Mouse (Mus musculus): ENCODE measurements at regions not wholly inside any gene's neighbourhood (a gene's known extent, or its start where the extent isn't known, plus 50 kb on each side); places are given as distances from the start of the nearest gene placed in this dataset.
"Not testable (repeated sequence)": the region's sequence is repeated elsewhere in the genome, so short reads cannot be mapped to it uniquely, and the experiment has no call there.

DNA sequence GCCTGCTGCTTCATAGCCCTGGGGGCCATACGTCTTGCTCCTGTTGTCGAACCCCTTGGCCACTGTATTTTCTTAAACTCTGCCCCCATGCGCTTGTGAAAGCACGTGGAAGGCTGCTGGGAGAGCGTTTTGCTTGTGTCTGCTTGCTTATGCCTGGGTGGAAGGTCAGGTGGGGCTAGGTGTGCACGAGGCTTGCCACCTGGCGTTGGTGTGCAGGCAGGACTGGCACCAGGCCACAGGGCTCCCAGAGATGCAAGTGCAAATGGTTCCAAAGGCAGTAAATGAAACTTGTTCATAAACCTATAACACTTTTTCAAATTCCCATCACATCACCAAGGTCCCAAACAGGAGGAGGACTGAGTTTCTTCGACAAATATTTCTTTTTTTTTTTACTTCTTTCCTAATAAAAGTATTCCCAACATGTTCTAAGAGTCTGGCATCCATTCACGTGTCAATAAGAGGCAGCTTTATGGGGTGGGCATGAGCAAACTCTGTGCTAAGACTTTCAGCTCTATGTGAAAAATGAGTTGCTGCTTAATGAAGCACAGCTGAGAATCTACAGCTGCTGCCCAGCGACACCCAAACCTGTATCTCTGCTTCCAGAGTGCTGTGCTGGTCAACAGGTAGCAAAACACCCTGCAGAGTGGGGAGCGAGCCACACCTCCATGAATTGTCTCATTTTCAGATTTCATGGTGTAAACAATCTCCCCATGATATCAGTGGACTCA, 116.0 kb upstream of the Gmds start:
- no peak for DNase-seq (ENCODE audit: extremely low spot score)

DNA sequence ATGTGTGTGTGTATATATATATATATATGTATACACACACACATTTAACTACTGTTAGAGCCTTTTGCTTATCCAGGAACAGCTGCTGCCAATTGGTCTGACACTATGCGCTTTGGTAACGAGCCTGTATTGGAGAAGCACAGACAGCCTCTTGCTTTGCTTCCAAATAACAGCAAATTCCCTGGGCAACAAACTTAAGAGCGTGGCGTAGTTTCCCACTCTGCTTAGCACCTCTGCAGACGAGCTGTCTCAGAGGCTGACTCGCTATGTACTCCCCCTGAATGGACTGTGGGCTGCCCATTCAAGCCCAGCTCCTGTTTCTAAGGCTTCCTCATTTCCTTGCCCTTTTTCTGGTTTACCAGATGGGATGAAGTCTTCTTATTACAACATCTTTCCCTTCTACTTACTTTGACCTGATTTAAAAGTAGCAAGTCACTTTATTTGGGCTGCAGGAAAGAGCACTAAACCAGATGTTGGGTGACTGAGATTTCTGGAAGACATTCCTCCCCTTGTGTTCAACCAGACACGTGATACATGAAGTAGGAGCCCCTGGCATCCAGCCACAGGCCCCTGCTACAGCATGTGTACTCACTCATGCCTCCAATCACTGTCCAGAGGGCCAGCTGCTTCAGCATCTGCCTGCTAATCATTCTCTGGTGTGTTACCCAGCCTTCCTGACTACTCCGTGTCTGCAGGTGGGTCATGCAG, 111.3 kb upstream of the Gmds start:
- DNase-seq (ENCODE audit: extremely low spot score): no peak

DNA sequence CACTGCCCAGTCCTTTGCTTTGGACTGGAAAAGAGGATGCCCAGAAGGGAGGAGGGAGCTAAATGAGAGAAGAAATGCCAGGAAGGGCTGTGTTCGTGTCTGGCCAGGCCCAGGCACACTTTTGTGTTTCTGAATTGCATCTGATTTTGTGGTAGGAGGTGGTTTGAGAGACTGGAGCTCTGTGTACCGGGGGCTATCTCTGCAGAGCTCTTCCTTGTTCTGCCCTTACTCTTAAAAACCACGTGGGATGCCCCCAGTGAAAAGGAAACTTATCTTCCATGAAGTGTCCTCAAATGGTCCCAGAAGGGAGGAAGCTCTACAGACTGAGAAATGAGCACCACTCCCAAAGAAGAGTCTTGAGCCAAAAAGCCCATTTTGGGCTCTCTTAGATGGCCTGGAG, 106.0 kb upstream of the Gmds start:
- no peak for DNase-seq (ENCODE audit: extremely low spot score)

DNA sequence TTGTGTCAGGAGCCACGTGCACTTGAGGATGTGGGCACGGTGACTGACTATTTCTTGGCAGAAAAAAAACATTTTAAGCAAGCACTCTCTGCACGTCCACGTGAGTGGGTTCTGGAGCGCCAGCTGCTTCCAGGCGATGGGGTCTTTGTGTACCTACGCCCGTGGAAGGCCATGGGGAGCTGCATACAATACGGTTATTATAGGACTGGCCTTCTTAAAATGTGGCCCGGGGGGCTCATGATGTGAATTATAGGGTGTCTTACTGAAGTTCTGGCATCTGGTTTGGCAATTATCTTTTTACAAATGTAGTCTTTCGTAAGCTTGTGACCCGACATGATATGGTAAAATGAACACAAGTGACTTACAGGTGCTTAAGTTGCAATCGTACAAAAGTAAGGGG, 103.5 kb upstream of the Gmds start:
- DNase-seq (ENCODE audit: extremely low spot score): no peak

DNA sequence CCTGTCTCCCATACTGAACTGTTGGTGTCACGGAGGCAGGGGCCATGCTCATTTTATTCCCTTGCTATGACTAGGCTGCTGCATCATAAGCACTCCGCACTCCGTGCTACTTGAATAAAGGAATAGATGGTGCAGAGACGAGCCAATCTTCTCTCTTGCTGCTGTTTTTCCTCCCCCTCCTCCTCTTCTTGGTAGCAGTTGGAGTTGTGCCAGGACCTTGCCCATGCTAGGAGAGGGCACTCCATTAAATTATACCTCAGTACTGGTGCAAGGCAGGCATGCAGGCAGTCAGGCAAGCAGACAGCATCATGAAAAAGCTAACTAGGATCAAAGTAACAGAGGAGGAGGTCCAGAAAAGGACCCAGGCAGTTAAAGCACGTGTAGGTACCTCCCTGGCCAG, 96.6 kb upstream of the Gmds start:
- DNase-seq (ENCODE audit: extremely low spot score): no peak

DNA sequence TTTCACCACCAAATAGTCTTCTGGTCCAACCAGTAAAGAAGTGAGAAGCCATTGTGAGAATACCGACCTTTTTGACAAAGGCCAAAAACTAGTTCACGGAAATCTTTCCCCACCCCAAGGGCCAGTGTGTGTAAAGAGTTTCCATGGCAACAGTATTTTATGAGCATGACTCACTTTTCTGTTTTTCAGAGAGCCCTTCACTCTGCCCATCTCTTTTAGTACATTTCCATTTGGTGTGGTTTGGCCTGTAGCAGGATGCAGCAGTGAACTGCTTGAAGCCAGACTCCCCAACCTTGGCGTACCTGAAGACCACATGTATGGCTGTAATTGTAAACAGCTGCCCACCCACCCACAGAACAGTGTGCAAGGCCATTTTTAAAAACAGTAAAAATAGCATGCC, 89.9 kb upstream of the Gmds start:
- DNase-seq (ENCODE audit: extremely low spot score): no peak

DNA sequence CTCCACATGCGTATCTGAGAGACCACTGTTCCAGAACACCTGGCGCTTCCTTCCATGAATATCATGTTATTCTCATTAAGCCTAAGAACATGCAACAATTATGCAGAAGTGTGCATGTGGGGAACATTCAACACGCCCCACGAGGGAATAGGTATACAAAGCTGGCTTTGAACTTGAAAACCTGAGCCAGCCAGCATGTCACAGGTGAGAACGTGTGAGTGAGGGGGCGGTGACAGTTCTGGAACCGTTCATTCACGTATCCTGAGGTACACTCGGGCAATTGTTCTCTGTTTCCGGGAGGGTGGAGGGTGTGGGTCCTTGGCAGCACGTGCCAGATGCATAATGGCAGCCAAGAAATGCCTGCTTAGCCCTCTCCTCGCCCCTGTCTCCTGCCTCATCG, 88.4 kb upstream of the Gmds start:
- DNase-seq (ENCODE audit: extremely low spot score): no peak

DNA sequence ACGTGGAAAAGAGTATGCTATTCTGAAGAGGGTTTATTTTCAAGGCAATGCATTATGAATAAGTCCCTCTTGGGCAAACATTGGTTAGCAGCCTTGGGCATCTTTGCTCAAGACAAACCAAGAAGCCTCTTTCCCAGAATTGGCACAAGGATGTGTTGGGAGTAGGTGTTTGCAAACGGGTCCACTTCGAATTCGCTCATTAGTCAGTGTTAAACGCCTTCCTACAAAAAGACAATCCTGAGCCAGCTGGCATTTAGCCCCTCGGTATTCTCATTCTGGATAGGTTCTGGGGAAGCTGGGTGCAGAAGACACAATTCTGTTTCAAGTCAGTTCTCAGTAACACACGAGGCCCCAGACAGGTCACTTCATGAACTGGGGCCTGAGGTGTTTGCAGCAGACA, 87.7 kb upstream of the Gmds start:
- no peak for DNase-seq (ENCODE audit: extremely low spot score)

DNA sequence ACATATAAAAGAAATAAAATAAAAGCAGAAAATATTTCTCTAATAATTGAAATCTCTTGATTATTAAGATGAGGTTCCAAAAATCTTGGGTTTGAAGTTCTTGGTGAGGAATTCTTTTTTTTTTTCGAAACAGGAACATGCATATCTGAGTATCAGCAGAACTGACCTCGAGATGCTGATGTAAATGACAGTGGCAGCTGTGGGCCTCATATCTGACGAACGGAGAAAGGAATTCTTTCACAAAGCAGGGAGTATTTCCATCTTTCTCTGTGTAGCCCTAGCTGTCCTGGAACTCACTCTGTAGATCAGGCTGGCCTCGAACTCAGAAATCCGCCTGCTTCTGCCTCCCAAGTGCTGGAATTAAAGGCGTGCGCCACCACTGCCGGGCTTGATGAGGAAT, 86.0 kb upstream of the Gmds start:
- not testable (repeated sequence) for DNase-seq (ENCODE audit: extremely low spot score)

DNA sequence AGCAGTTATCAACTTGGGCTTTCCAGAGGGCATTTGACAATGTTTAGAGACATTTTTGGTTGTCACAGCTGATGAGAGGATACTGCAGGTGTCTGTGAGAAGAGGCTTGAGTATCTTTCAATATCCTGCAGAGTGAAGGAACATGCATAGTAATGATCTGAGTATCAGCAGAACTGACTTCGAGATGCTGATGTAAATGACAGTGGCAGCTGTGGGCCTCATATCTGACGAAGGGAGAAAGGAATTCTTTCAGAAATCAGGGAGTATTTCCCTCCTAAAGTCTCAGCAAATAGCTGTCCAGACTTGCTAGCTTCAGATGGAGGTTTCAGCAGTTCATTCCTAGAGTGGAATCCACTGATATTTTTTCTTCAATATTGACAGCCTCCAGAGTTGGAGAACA, 83.9 kb upstream of the Gmds start:
- no peak for DNase-seq (ENCODE audit: extremely low spot score)

DNA sequence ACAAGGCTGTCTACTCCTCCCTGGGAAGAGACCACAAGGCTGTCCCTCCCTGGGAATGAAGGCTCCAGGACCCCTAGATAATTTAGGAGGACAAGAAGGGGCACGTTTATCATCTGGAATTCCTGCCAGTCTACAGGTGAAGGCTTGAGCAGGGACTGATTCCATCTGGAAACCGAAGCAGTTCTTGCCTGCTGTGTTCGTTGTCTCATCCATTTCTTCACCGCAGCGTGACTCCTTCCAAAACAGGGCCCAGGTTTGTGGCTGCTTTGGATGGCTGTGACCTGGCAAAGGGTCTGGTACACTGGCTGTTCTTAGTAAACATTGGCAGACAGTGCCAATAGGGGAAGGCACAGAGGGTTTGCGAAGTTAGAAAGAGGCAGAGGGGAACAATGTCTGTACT, 80.8 kb upstream of the Gmds start:
- DNase-seq (ENCODE audit: extremely low spot score): no peak

DNA sequence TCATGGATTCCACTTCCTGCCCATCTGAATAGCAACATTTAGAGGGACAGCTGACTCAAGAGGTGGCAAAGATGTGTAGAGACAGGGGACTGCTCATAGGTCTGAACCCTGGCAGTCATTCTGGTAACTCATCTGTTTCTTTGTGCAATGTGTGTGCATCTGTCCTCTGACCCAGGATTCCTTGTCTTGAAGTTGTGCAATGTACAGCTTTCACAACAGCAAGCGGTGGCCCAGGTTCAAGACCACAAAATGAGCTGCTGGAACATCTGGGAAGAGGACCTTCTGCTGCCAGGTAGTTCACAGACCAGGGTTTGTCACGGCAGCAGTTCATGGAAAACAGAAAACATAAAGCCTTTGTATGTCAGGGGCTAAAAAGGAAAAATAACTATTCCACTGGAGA, 80.1 kb upstream of the Gmds start:
- DNase-seq (ENCODE audit: extremely low spot score): no peak

DNA sequence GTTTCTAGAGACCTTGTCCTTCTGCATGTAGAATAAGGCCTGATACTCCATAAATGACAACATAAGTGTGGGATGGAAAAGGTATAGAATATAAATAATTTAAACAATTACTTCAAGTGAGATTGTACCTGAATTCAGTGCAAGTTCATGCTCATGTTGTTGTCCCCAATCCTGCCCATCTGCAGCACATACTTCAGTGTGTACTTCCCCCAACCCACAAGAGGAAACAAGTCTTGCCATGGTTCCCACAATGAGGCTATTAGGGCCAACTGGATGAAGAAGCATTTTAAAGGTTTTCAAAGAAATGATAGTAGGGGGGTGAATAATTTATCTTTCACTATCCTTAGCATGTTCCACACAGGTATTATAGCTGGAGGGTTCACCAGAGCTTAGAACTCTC, 79.4 kb upstream of the Gmds start:
- DNase-seq (ENCODE audit: extremely low spot score): no peak

DNA sequence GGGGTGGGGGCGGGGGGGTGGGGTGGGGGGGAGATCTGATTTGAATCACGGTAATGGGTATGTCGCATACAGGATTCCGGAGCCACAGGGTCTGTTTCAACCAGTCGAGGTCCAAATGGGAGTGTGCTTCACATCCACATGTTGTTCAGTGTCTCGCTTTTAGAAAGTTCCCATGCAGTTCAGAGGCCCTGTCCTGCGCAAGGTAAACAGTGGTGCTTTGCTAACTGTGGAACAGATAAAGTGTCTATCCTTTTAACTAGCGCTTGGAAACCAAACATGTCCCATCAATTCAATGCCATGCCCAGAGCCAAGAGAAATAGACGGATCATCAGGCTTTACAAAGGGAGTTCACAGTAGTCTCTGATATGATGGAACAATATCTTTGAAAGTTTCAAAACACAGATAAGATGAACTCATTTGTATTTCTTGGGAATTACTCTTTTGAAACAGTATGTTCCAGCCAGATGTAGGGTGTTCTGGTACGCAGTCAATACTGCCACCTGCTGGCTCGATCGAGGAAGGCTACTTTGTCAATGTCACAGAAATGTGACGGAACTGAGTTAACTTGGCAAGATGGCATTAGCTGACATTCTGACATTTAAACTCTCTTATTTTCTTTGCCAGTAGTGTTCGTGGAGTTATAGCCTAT, 72.9 kb upstream of the Gmds start:
- DNase-seq (ENCODE audit: extremely low spot score): peak; percentile 51

DNA sequence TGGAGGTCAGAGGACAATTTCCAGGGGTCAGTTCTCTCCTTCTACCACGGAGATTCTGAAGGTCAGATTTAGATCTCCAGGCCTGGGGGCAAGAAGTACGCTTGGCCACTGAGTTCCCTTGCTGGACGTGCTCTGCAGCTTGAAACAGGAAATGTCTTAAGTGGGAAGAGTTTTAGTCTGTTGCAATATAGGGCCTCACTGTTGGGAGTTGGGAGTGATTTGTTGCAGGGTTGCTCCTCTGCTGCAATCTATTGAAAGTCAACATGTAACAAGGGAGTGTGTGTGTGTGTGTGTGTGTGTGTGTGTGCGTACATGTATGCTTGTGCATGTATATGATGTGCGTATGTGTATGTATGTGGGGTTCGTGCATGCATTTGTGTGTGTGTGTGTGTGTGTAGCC, 71.5 kb upstream of the Gmds start:
- DNase-seq (ENCODE audit: extremely low spot score): no peak

DNA sequence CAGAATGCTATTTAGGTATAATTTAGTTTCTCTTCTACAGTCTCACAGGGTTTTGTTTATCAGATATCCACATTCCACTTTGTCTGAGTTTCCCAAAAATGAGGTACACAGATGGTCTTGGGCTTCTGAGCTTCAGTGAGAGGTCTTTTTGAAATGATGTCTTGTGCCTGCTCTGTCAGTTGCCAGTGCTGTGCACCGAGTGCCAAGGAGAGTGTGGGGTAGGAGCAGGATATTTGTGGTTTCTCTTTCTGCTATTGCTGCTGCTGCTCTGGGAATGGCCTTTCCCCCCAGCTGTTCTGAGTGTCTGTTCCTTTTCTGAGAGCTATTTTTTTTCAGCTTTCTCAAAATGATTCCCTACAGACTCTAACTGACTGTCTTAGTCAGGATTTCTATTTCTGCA, 60.1 kb upstream of the Gmds start:
- DNase-seq (ENCODE audit: extremely low spot score): no peak
